Mouse (Mus musculus): ENCODE results near the gene Serpinb6b. TPM values are rescaled to one million over a fixed set of nuclear protein-coding genes. Genes with fewer than 3 reads are reported as not detected.

The Serpinb6b gene
- total RNA-seq, 2 experiments from 2014 or later: 2.2 to 5.7 TPM

DNA sequence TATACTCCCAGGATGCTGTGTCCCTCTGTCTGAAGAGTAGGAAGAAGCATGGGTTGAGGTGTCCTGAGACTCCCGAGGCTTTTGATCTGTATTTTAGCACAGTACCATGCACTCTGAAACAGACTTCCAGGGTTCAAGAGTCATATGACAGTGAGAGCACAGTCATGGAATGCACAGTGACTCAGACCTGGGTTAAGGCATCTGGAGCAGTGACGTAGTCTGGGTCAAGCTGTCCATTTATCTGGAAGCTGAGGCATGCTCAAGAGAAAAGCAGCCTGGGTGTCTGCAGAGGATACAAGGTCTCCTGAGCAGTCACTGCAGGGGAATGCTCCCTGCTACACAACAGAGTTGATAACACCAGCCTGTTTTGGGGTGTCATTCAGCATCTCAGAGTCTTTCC is 63.5 kb downstream of the Serpinb6b start:
- no peak for ATAC-seq (replicated peaks; ENCODE audit: poor library complexity)

Other genes starting within 250 kb of the Serpinb6b start
- not detected in 2 replicates for gene Mylk4, start 181.3 kb upstream of the Serpinb6b start, total RNA-seq (2015)
- gene Mylk4, start 181.3 kb upstream of the Serpinb6b start, total RNA-seq (2017): not detected in 2 replicates
- gene Wrnip1, start 163.2 kb upstream of the Serpinb6b start, total RNA-seq (2015): 14.6 and 18.2 TPM in 2 replicates
- gene Wrnip1, start 163.2 kb upstream of the Serpinb6b start, total RNA-seq (2017): 32.3 and 39.6 TPM in 2 replicates
- gene D930007J09Rik, start 162.4 kb upstream of the Serpinb6b start, total RNA-seq (2015): not detected in 2 replicates
- not detected in 2 replicates for gene D930007J09Rik, start 162.4 kb upstream of the Serpinb6b start, total RNA-seq (2017)
- gene Serpinb1a, start 114.0 kb upstream of the Serpinb6b start, total RNA-seq (2015): 432 and 510 TPM in 2 replicates
- gene Serpinb1a, start 114.0 kb upstream of the Serpinb6b start, total RNA-seq (2017): 500 and 560 TPM in 2 replicates
- gene Serpinb1c, start 67.0 kb upstream of the Serpinb6b start, total RNA-seq (2015): not detected in 2 replicates
- not detected in 2 replicates for gene Serpinb1c, start 67.0 kb upstream of the Serpinb6b start, total RNA-seq (2017)
- 3.9 and 4.0 TPM in 2 replicates for gene Serpinb9, start 38.0 kb downstream of the Serpinb6b start, total RNA-seq (2015)
- 2.0 and 3.0 TPM in 2 replicates for gene Serpinb9, start 38.0 kb downstream of the Serpinb6b start, total RNA-seq (2017)
- not detected in 2 replicates for gene Serpinb9b, start 62.2 kb downstream of the Serpinb6b start, total RNA-seq (2015)
- gene Serpinb9b, start 62.2 kb downstream of the Serpinb6b start, total RNA-seq (2017): not detected in 2 replicates
- 0.37 TPM in 1 of 2 replicates, not detected in the other for gene Serpinb1b, start 113.4 kb downstream of the Serpinb6b start, total RNA-seq (2015)
- gene Serpinb1b, start 113.4 kb downstream of the Serpinb6b start, total RNA-seq (2017): not detected in 2 replicates
- not detected in 2 replicates for gene Serpinb9c, start 194.5 kb downstream of the Serpinb6b start, total RNA-seq (2015)
- not detected in 2 replicates for gene Serpinb9c, start 194.5 kb downstream of the Serpinb6b start, total RNA-seq (2017)
- gene Serpinb9d, start 227.8 kb downstream of the Serpinb6b start, total RNA-seq (2015): not detected in 2 replicates
- gene Serpinb9d, start 227.8 kb downstream of the Serpinb6b start, total RNA-seq (2017): not detected in 2 replicates

All from megakaryocyte progenitor cell, adult 5-6 weeks (primary cell).